Mouse (Mus musculus): ENCODE results near the gene Klf13.

DNA sequence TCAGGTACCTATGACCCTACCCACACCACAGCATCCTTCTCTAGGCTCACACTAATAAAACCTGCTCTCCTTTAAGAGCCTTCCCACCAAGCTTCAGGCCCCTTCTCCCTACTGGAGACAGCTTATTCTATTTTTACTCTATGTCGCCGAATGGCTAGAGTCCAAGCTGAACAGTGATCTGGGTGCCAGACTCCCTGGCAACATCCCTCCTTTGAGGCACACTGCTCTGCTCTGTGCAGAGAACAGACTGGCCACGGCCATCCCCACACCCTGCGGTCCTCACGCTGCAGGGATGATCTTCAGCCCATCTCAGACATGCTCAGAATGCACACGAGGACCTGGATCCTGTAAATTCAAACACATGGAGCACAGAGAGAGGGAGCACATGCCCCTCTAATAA lies 59.1 kb downstream of the Klf13 start:
- no peak for TF ChIP-seq CTCF (IDR thresholded peaks at IDR 0.05)
- TF ChIP-seq EP300 (IDR thresholded peaks at IDR 0.05; ENCODE audit: insufficient read depth, low read depth, low read length): 0 out of 2 replicates have a peak, but pooled peaks have one; percentile 45
